Mouse (Mus musculus): ENCODE measurements around the gene Arhgap35. TPM values are rescaled to one million over a fixed set of nuclear protein-coding genes. Genes with fewer than 3 reads are reported as not detected.
A peak's percentile ranks its signal among the peaks of the same experiment; 100 is the strongest.

The Arhgap35 gene
- polyA plus RNA-seq, 1 experiment from 2014 or later, result 27.4 TPM

GRCm38 (mm10) chr7:16461705-16462104, 153.1 kb downstream of the Arhgap35 start:
- Histone ChIP-seq H3K4me2 (no peak overlapping the region), H3K36me3 (0 out of 2 replicates have a peak, but pooled peaks cover 5% of the 10 kb centered on the region), H3K27me3 (replicated peaks) (peaks cover 22% of the 10 kb centered on the region), H3K9ac (replicated peaks) (no peak overlapping the region), H3K27ac (replicated peaks) (no peak overlapping the region), H3K4me3 (replicated peaks) (no peak overlapping the region), H3K9me3 (replicated peaks) (no peaks in the 10 kb centered on the region), H3K4me1 (no peaks in the 10 kb centered on the region)
- WGBS, result 88% methylated on average over 6 of the region's 6 CpGs
- ATAC-seq (ENCODE audit: low FRiP score), result no peak

- Histone ChIP-seq H3K4me1 (no peaks in the 10 kb centered on the region), H3K9me3 (replicated peaks) (no peaks in the 10 kb centered on the region), H3K4me3 (replicated peaks) (no peak overlapping the region), H3K36me3 (0 out of 2 replicates have a peak, but pooled peaks cover 5% of the 10 kb centered on the region), H3K27ac (replicated peaks) (no peak overlapping the region), H3K9ac (replicated peaks) (no peak overlapping the region), H3K27me3 (replicated peaks) (peaks cover 22% of the 10 kb centered on the region), H3K4me2 (no peak overlapping the region)
- 65% methylated on average over 6 of the region's 6 CpGs for WGBS
- no peak for ATAC-seq (ENCODE audit: low FRiP score)
Observed at GRCm38 (mm10) chr7:16461151-16461550, 153.6 kb downstream of the Arhgap35 start.

- 69% methylated on average over 13 of the region's 13 CpGs for WGBS
- Histone ChIP-seq H3K27ac (replicated peaks) (no peak overlapping the region), H3K9me3 (replicated peaks) (no peaks in the 10 kb centered on the region), H3K9ac (replicated peaks) (no peak overlapping the region), H3K36me3 (0 out of 2 replicates have a peak, but pooled peaks cover 10% of the 10 kb centered on the region), H3K27me3 (replicated peaks) (peaks cover 22% of the 10 kb centered on the region), H3K4me3 (replicated peaks) (no peak overlapping the region), H3K4me2 (no peak overlapping the region), H3K4me1 (no peaks in the 10 kb centered on the region)
- no peak for ATAC-seq (ENCODE audit: low FRiP score)
Observed at GRCm38 (mm10) chr7:16460566-16460965, 154.2 kb downstream of the Arhgap35 start.

DNA sequence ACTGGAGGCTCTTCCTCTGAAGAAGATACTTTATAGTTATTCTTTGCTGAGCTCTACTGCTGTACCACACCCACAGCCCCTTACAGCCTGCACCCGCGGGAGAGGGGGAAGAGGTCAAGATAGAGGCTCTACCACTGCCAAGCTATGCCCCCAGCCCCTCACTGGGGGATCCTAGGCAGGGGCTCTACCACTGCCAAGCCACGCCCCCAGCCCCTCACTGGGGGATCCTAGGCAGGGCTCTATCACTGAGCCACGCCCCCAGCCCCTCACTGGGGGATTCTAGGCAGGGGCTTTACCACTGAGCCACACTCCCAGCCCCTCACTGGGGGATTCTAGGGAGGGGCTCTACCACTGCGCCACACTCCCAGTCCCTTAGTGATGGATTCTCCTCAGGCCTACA, 158.5 kb downstream of the Arhgap35 start:
- Histone ChIP-seq H3K9me3 (replicated peaks) (no peaks in the 10 kb centered on the region), H3K4me3 (replicated peaks) (no peak overlapping the region), H3K4me2 (no peak overlapping the region), H3K9ac (replicated peaks) (no peak overlapping the region), H3K27ac (replicated peaks) (no peak overlapping the region), H3K27me3 (replicated peaks) (peaks cover 8% of the 10 kb centered on the region), H3K4me1 (peaks cover 10% of the 10 kb centered on the region), H3K36me3 (peaks cover 15% of the 10 kb centered on the region; the same call in 1 of the 2 replicates)
- ATAC-seq (ENCODE audit: low FRiP score), result no peak
- 89% methylated on average over 5 of the region's 5 CpGs for WGBS

DNA sequence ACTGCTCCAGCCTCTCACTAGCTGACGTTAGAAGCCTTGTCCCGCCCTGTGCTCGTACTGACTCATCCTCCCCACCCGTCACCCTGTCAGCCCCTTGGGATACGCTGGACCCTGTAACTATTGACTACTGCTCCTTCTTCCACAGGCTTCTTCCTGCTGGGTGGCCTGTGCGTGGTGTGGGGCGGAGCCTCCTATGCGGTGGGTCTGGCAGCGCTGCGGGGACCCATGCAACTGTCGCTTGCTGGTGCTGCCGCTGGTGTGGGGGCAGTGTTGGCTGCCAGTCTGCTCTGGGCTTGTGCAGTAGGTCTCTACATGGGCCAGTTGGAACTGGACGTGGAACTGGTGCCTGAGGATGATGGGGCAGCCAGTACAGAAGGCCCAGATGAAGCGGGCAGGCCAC, 159.8 kb downstream of the Arhgap35 start:
- Histone ChIP-seq H3K27me3 (replicated peaks) (0 out of 2 replicates have a peak, but pooled peaks cover 3% of the 10 kb centered on the region), H3K36me3 (peaks cover 15% of the 10 kb centered on the region; the same call in 1 of the 2 replicates), H3K9ac (replicated peaks) (no peak overlapping the region), H3K4me3 (replicated peaks) (no peak overlapping the region), H3K9me3 (replicated peaks) (no peaks in the 10 kb centered on the region), H3K4me2 (no peak overlapping the region), H3K27ac (replicated peaks) (no peak overlapping the region), H3K4me1 (peaks cover 10% of the 10 kb centered on the region)
- ATAC-seq (ENCODE audit: low FRiP score), result no peak
- WGBS, result 96% methylated on average over 14 of the region's 14 CpGs

DNA sequence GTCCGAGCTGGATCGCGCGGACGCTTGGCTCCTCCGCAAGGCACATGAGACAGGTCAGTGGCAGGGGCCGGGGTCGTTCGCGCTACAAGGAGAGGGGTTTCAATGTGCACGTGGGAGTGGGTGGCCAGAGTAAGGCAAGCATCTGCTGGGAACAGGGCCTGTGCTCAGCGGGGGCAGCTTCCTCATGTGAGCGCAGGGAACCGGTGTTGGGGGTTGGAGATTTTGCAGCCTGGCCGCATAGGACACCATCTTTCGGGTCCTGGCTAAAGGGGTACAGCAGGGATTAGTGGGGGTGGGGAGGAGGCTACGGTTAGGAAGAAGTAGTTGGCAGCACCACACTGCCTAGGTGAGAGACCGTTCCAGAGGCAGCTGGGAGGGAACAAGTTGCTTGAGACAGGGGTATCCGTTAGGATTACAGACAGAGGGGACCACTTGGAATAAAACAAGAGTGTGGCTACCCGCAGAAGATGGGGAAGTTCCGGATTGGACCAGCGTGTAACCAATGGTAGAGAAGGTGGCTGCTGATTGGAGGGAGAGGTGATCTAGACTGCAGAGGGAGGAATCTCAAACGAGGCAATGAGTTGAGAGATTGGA, 161.6 kb downstream of the Arhgap35 start:
- H3K27me3 ChIP-seq (replicated peaks), result 0 out of 2 replicates have a peak, but pooled peaks cover 3% of the 10 kb centered on the region
- peaks cover 15% of the 10 kb centered on the region; the same call in 1 of the 2 replicates for H3K36me3 ChIP-seq
- H3K27ac ChIP-seq (replicated peaks), result peak overlapping the region; percentile 76
- WGBS, result under 1% methylated on average over 23 of the region's 23 CpGs
- H3K4me3 ChIP-seq (replicated peaks), result peak overlapping the region; percentile 73
- ATAC-seq (ENCODE audit: low FRiP score), result peak; percentile 86
- H3K9ac ChIP-seq (replicated peaks), result peak overlapping the region; percentile 71
- H3K4me1 ChIP-seq, result peaks cover 10% of the 10 kb centered on the region
- peak overlapping the region; percentile 95 for H3K4me2 ChIP-seq
- no peaks in the 10 kb centered on the region for H3K9me3 ChIP-seq (replicated peaks)

DNA sequence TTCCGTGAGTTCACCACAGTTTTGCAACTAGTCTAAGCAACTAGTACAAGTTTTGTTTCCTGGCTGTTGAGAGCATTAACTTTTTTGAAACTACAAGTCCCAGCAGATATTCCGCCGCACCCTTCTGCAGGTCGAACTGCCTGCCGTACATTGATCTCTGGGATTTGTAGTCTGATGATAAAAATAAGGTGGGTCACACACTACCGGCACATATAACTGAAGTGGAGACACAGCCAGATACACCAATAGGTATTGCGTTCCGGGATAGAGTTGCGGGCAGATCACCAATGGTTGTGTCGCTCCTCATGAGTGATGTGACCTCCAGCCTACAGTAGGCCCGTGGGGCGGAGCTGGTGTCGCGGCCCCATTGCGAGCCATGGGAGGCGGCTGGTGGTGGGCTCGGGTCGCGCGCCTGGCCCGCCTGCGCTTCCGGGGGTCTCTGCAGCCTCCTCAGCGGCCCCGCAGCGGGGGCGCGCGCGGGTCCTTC, 162.2 kb downstream of the Arhgap35 start, which contains the start of gene Tmem160:
TSS of gene Tmem160 (plus strand) at position 193 of the 487 bp plus-strand sequence.
- H3K4me2 ChIP-seq, result peak within 1 kb of the TSS; percentile 95
- H3K4me1 ChIP-seq, result peaks cover 10% of the 10 kb centered on the region
- H3K27ac ChIP-seq (replicated peaks), result peak within 1 kb of the TSS; percentile 76
- 0 out of 2 replicates have a peak, but pooled peaks cover 3% of the 10 kb centered on the region for H3K27me3 ChIP-seq (replicated peaks)
- H3K9me3 ChIP-seq (replicated peaks), result no peaks in the 10 kb centered on the region
- peak within 1 kb of the TSS; percentile 71 for H3K9ac ChIP-seq (replicated peaks)
- peak within 1 kb of the TSS; percentile 73 for H3K4me3 ChIP-seq (replicated peaks)
- ATAC-seq (ENCODE audit: low FRiP score), result peak; percentile 97
- 2% methylated on average over 30 of the region's 30 CpGs for WGBS
- H3K36me3 ChIP-seq, result peaks cover 15% of the 10 kb centered on the region; the same call in 1 of the 2 replicates

DNA sequence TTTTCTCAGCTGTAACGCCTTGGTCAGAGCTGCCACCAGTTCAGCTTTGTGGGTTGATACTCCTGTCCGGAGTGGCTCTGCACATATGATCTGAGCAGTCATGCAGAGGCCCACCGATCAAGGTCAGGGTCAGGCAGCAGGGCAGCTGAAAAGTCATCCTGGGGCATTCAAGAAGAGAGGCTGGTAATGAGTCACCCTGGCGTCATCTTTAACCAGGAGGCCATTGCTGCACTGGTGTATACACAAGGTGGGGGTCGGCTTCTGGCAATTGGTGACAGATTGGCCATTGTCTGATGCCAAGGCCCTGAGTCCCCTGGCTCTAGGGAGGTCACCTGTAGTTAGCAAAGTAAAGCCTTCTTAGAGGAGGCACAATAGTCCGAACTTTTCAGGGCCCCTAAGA, 163.1 kb downstream of the Arhgap35 start:
- no peak overlapping the region for H3K4me3 ChIP-seq (replicated peaks)
- WGBS, result 83% methylated on average over 6 of the region's 6 CpGs
- no peak for ATAC-seq (ENCODE audit: low FRiP score)
- H3K9ac ChIP-seq (replicated peaks), result no peak overlapping the region
- peaks cover 10% of the 10 kb centered on the region for H3K4me1 ChIP-seq
- 0 out of 2 replicates have a peak, but pooled peaks cover 3% of the 10 kb centered on the region for H3K27me3 ChIP-seq (replicated peaks)
- no peak overlapping the region for H3K4me2 ChIP-seq
- no peak overlapping the region for H3K27ac ChIP-seq (replicated peaks)
- no peaks in the 10 kb centered on the region for H3K9me3 ChIP-seq (replicated peaks)
- peaks cover 10% of the 10 kb centered on the region; the same call in 1 of the 2 replicates for H3K36me3 ChIP-seq

Other genes with a start within 250 kb of the Arhgap35 start
- 239 and 275 TPM in 2 replicates for gene Sae1, start 227.2 kb downstream of the Arhgap35 start, polyA plus RNA-seq (2015; fragmentation: Nextera tagmentation; extraction: Ambion mirVana)
- 14.5 and 17.3 TPM in 2 replicates for gene Zc3h4, start 214.1 kb downstream of the Arhgap35 start, polyA plus RNA-seq (2015; fragmentation: Nextera tagmentation; extraction: Ambion mirVana)
- gene Tmem160, start 162.2 kb downstream of the Arhgap35 start, polyA plus RNA-seq (2015; fragmentation: Nextera tagmentation; extraction: Ambion mirVana), result 66.4 and 72.3 TPM in 2 replicates
- 3.6 and 3.8 TPM in 2 replicates for gene Npas1, start 137.3 kb downstream of the Arhgap35 start, polyA plus RNA-seq (2015; fragmentation: Nextera tagmentation; extraction: Ambion mirVana)
- 0.13 TPM in 1 of 2 replicates, not detected in the other for gene Ceacam15, start 60.7 kb upstream of the Arhgap35 start, polyA plus RNA-seq (2015; fragmentation: Nextera tagmentation; extraction: Ambion mirVana)
- 0.17 and 0.50 TPM in 2 replicates for gene Ceacam9, start 106.9 kb upstream of the Arhgap35 start, polyA plus RNA-seq (2015; fragmentation: Nextera tagmentation; extraction: Ambion mirVana)
- gene Ap2s1, start 123.4 kb upstream of the Arhgap35 start, polyA plus RNA-seq (2015; fragmentation: Nextera tagmentation; extraction: Ambion mirVana), result 412 and 431 TPM in 2 replicates
- gene Slc1a5, start 166.3 kb upstream of the Arhgap35 start, polyA plus RNA-seq (2015; fragmentation: Nextera tagmentation; extraction: Ambion mirVana), result 8.7 and 20.5 TPM in 2 replicates
- 139 and 156 TPM in 2 replicates for gene Strn4, start 200.9 kb upstream of the Arhgap35 start, polyA plus RNA-seq (2015; fragmentation: Nextera tagmentation; extraction: Ambion mirVana)
- 48.4 and 50.4 TPM in 2 replicates for gene Fkrp, start 201.7 kb upstream of the Arhgap35 start, polyA plus RNA-seq (2015; fragmentation: Nextera tagmentation; extraction: Ambion mirVana)
- gene Prkd2, start 227.9 kb upstream of the Arhgap35 start, polyA plus RNA-seq (2015; fragmentation: Nextera tagmentation; extraction: Ambion mirVana), result 5.0 and 8.4 TPM in 2 replicates